Mouse (Mus musculus) heart, postnatal 4 days (tissue): ENCODE measurements at regions not wholly inside any gene's neighbourhood (a gene's known extent, or its start where the extent isn't known, plus 50 kb on each side); places are given as distances from the start of the nearest gene placed in this dataset.

Source experiments
- DNase-seq: peaks from one replicate; pipeline ENCODE4 v3.0.0; 2021

DNA sequence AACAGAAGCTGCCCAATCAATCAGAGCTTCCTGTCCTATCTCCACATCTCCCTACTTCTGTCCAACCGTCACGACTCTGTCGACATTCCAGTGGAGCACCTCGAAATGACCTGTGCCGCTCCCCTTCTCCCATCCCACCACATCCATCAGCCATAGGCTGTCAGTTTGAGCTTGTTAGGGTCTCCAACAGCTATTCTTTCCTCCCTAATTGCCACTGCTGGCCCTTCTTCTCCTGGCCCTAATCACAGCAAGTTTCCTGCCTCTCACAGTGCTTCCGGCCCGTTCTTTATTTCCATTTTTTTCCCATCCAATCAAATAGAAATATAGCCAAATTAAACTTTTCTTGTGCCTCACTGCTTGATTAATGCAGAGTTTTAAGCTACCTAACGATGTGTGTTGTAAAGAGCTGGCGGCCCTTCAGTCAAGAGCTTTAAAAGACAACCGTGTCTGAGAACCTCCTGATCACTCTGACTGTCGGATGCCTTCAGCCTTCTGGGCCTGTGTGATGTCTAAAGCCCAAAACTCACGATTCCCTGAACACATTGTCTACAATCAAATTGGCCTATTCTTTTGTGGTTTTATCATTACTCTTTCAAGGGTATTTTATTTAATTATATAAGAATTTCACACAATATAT lies 270.3 kb downstream of the Tgfb2 start:
- DNase-seq = no peak

DNA sequence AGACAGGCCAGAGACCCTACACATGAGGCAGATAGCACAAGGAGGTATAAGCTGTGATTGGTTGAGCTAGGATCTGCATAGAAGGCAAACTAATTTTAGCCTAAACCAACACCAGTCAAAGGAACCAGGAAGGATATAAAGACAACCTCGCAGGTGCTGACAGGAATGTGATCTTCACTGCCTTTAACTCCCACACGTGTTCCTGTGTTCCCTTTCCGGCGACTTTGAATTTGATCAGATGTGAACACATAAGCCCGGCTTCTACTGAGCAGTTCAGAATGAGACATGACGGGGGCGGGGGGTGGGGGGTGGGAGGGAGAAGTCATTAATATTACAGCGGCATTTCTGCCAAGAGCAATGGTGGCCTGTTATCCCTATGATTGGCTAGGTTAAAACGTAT lies 271.0 kb downstream of the Tgfb2 start:
- DNase-seq = no peak

DNA sequence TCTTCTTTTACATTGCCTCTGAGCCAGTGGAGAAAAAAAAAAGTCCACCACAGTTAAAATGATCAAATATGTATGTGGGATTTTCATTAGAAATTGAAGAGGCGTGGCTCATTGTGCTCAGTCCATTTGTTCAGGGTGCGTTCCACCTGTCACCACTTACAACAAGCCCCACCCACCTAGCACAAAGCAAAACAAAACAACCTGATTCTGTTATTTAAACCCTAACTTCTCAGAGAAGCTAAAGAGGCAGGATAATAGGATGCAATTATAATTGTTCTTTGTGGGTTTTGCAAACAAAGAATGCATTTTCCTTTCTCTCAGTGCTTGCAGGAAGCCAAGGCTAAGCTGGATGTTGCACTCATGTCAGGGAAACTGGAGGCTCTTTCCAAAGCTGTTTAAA lies 271.8 kb downstream of the Tgfb2 start:
- DNase-seq = no peak

DNA sequence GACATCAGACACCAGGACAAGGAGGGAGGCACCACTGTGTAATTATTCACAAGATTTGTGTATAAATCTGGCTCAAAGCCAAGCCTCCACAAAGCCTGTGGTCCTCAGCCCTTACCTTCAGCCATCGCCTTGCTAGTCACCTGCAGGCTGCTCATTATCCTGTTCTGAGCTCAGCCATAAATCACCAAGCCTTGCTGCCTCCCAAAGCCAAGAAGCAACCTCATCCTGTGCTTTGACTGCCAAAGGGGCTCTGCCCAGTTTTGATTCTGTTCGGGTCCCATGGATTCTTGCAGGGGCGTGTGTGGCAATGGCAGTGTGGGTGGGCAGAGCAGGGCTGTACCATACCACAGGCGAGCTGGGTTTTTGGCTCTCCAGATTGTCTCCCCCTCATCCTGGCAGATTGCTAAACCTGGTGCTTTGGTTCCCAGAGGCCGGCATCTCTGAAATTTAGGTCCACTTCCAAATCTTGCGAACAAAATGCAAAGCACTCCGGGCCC lies 272.6 kb downstream of the Tgfb2 start:
- DNase-seq = no peak

DNA sequence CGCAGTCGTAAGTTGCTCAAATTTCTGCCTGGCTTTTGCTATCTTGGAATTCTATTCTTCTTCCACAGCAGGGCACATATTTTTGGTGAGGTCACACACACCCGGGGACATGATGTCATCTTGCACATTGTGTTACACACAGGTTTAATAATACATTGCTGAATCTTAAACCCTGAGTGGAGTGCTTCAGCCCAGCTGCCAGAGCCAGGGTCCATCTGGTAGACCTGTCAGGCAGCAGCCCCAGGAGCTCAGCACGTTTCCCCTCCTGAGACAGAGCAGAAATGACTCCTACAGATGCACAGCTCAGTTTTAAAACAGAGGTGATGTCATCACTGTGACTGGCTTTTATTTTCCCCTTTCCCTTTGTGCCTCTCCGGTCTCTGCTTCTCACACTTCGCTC lies 280.4 kb downstream of the Tgfb2 start:
- DNase-seq = peak; percentile 33

DNA sequence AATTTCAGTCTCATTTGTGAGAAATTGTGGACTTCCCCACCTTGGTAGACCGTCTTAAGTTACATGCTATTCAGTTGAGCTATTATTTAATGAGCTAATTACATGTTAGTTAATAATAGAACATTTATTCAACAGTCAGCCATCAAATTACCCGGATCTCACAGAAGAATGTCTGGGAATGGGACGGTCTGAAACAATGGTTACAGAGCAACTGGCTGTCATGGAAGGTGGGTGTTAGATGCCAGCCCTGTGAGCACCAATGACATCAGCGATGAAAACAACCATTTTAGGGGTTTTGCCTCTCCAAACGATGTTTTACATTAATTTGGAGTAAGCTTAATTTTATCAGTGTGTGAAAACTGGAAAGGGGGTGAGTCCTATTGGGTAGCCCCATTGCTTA lies 281.7 kb downstream of the Tgfb2 start:
- DNase-seq = no peak

DNA sequence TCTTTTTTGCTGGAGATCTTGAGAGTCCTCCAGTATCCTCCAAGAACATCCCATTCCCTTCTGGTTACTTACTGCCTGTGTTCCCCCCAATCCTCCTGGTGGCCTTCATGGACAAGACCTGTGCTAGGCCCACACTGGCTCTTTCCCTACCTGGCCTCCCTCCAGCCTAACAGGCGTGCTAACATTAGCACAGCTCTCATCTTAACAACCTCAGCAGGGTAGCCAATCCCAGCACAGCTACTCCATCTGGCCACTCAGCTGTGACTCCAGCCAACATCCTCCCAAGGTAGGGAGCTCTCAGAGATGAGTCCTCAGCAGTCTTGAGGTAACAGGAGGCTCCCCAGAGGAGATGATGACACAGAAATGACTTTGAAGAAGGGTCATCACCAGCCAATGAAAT lies 288.7 kb downstream of the Tgfb2 start:
- DNase-seq = no peak

DNA sequence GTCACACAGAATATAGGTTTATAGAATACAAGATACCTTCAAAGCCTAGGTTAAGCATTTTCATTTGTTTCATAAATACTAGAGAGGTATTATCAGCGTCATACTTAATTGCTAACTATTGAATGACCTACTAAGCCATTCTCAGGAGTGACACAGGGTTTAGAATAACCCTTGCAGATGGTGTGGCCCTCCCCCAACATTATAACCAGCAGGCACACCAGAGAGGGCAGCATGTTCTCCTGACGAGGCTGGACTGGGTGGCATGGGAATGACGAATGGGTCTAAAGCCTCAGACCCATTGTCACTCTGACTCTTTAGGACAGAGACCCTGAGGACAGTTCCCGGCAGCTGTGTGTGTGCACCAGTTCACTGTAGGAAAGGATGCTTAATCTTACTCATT lies 290.5 kb downstream of the Tgfb2 start:
- no peak for DNase-seq

DNA sequence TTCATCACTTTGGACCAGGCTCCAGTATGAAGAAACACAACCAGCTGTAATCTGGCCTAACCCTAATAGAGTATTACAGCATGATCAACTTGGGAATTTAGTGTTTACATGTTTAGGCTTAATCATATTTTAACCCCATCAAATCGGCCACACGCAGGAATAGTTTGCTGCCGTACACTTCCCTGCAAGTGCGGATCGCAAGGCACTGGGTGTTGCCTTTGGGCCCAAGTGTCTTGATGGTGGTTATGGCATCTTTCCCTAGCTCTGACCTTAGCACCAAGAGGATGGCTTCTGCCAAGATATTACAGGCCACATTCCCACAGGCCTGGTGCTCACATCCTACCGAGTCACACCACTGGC lies 291.9 kb downstream of the Tgfb2 start:
- DNase-seq = no peak

DNA sequence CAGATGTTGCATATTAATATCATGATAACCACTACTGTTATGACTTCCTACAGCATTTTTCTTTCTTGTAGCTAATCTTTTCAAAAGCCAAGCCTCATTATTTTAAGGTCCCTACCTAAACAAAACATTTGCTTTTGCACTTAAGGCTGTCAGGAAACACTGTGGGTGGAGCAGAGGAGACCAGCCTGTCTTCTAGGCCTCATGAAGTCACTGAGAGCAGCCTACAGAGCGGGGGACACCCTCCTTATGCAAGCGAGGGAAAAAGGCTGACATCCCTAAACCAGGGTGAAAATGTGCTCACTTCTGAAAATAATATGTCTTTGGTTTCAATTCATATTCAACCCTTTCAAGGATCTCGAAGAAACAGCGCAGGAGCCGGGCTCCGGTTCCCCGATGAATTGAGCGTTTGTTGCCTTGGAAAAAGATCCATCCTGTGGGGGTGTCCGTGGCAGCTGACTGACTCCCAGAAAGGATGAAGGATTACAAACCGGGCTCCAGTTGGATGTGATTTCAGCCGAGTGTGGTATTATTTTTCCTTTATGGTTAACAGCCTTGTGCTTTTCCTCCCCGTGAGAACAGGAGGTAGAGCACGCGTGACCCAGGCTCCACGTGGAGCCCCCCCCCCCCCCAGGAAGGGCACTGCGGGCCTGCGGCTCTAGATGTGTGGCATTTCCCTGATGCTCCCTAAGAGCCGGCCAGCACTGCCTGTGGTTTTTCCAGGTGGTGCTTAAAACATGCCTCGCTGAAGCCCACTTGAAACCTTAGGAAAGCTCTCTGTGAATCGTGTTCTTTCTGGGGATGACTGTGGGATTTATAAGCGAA lies 292.5 kb downstream of the Tgfb2 start:
- DNase-seq = peak; percentile 25

DNA sequence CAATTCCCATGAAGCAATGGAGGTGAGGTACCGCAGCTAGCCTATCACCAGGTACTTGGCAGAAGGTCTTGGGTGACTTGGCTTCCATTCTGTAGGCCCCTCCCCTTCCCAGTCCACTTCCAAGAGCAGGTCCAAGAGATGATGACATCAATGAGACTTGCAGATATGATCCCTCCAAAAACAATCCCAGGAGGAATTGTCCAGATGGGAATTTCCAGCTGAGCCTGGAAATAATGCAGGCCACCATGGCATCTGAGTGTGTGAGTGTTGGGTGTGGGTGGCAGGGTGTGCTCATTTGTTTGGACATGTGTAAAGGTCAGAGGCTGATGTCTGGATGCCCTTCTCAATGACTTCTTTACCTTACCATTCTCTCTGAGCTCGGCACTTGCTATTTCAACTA lies 293.5 kb downstream of the Tgfb2 start:
- DNase-seq = no peak

DNA sequence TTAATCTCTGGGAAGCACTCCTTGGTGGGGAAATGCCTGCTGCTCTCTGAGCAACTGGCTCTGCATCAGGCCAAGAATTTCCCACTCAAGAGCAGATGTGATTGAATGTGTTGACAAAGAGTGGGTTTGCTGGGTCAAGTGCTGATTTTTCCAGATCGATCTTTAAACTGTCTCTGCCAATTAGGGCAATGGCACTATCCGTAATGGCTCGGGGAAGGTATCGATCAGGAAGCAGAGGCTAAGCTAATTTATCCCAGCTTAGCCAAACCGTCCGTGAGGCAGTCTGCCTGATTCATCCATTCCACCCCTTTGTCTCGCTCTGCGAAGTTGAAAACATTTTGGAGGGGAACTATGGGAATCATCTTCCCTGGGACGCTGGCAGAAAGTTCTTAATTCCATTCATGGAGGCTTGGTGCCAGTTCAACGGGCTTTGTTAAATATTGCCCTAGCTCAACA lies 291.9 kb upstream of the Lyplal1 start:
- no peak for DNase-seq

DNA sequence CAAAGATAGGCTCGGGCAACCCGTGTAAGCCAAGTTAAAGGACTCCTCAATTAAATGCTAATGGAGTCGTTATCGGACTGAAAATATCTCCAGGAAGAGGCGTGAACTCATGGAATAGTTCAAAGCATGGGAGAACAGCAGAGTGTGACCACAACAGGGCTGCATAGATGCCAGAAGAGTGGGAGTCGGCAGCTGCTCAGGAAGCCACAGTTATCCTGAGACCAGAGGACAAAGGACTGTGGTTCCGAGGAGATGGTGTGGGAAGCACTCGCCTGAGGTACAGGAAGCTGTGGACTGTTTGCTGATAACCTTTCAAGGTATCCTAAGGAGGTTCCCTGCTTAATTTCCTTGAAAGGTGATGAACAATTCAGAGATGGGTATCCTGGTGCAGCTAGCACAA lies 290.5 kb upstream of the Lyplal1 start:
- DNase-seq = peak; percentile 38

DNA sequence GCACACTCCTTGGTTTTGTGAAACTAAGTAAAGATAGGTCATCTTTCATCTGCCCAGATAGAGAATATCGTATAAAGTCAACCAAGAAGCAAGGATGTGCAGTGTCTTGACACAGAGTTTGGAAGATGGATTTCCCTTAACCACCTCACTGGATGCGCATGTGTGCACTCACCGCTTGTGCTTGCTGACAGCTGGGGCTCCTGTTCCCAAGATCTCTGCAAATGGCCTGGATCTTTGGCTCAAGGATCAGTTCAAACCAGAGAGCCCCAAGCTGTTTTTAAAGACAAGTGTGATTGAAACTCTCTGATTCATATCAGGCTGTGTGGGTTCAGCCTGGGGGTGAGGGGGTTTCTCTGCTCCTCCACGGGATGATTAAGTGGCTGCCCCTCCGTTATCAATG lies 288.6 kb upstream of the Lyplal1 start:
- no peak for DNase-seq

DNA sequence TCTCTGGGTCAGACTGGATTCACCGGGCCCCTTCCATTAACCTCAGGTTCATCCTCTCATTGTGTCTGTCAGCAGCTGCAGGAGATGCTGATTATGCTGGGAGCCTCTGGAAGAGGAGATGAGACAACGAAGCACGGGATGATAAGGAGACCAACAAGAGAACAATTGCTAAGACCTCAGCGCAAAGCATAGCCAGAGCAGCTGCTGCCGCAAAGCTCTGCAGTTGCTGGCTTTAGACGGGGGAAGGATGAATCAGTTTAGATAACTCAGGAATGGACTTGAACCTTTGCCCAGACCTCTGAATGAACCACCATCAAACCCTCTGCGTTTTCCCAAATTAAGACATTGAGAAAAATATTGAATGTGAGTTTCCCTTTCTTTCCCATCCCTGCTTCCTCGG lies 282.7 kb upstream of the Lyplal1 start:
- peak; percentile 48 for DNase-seq

DNA sequence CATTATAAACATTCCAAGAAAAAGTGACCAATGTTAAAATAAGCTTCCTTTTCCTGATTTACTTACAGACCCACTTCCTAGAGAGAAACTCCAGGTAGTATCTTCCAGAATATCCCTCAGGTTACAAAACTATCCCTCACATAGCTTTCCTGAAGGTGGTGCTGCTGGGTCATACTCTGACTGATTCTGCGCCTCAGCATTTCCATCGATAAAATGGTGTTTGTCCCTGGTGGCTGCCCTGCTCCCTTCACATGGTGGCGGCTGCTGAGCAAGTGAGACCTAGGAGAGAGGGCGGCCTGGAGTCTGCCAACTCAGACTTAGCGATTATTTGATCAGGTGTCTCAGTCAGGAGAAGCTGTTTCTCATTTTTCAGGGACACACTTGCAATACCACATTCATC lies 275.9 kb upstream of the Lyplal1 start:
- DNase-seq = peak; percentile 24

DNA sequence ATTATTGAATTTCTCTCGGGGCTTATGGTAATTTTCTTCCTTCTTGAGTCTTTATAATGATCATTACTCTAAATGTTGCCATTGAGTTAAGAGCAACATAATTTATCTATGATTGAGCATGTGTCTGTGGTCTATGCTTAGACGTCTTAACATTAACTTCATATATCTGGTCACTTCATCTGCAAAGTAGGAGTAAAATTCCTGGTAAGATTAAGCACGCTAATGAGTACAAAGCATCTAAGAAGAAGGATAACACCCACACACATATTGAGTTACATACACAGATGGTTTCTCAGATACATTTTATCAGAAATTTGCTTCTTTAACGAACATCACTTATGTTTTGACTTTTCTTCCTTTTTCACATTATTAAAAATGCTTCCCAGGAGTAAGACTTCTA lies 267.3 kb upstream of the Lyplal1 start:
- no peak for DNase-seq

DNA sequence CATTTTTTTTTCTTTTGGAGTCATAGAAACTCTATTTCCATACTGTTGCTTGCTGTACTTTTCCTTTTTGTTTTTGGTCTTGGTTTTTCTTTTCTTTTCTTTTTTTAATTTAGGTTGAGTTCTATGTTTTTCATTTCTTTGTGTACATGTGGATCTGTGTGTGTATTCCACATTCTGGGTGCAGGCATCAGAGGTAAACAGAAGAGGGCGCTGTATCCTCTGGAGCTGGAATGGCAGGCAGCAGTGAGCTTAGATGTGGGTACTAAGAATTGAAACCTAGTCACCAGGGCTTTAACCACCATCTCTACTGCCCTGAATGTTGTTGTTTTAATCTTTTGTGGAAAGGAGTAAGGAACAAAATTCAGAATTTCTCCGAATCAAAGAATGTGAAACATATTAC lies 266.3 kb upstream of the Lyplal1 start:
- DNase-seq = no peak

DNA sequence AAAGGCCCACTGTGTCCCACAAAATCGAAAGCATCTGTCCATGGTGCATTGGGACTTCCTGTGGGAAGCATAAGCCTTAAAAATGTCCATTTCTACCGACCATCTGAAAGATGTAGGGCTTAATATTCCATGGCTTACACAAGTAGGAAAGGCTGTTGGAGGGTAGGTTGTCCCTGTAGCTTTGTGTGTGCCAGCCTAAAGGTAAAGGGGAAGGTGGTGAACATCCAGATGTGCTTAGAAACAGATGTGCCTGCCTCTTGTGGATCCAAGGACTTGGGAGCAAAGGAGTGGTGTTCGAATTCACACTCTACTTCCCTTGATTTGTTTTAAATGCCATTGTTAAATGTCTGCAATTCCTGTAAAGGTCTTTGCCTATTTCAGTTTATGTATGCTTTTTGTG lies 265.9 kb upstream of the Lyplal1 start:
- DNase-seq = no peak

DNA sequence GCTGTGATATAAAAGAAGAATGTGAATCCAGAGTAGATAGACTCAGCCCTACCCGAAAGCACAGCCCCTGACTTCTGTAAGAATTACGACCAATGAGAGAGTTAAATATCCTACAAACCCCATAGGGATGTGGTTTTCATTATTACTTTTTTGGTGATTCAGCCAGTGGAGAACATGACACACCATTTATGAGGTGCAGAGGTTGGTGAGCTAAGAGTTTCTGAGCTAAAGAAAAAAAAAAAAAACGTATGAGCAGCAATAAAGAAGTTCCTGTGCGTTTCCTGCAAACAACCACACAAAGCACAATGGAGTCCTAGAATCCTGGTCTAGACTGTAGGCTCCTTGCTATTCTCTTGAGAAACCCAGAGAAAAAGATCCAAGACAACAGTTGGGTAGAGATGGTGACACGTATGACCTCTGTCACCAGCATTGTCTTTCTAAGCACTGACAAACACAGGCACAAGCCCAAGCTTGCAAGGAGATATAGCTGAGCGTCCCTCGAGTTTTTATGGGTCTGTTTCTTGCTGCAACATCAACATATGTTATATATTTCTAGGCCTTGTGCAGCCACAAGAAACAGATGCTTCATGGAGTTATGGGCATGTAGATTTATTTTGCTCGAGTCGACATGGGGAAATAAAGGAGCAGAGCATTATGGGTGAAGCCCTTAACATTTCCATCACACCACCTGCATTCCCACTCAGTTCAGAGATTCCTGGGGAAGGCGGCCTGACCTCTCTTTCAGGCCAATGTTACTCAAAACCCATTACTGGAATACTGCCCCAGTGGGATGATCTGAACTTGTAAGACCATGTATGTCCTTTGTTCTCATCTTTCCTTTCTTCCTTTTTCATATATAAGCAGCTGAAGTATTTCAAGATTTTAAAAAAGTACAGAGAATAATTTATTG lies 263.1 kb upstream of the Lyplal1 start:
- DNase-seq = no peak

DNA sequence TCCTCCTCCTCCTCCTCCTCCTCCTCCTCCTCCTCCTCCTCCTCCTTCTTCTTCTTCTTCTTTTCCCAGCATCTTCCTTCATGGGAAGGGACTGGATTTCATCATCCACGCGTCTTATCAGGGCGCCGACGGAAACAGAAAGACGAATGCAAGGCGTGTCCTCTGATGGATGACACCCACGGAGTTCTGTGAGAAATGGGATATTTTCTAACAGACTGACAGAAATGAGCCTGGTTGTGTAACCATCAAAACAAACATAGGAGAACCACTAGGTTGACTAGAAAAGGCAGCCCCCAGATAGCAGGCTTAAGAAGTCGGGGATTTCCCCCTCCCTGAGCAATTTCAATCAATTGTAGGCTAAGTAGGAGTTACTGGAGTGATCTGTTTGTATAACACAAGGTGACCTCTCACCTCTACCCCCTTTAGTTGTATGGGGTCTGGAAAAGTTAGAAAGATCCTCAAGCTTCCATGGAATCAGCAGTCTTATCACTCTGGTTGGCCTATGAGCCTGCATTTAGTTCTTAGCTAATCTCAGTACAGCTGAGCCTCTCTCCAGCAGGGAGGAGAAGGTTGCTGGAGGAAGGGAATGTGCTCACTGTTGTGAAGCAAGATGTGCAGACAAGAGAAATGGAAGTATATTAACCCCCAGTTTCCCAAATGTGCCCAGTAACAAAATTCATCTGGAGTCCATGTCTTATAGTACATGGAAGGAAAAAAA lies 260.0 kb upstream of the Lyplal1 start:
- DNase-seq = no peak

DNA sequence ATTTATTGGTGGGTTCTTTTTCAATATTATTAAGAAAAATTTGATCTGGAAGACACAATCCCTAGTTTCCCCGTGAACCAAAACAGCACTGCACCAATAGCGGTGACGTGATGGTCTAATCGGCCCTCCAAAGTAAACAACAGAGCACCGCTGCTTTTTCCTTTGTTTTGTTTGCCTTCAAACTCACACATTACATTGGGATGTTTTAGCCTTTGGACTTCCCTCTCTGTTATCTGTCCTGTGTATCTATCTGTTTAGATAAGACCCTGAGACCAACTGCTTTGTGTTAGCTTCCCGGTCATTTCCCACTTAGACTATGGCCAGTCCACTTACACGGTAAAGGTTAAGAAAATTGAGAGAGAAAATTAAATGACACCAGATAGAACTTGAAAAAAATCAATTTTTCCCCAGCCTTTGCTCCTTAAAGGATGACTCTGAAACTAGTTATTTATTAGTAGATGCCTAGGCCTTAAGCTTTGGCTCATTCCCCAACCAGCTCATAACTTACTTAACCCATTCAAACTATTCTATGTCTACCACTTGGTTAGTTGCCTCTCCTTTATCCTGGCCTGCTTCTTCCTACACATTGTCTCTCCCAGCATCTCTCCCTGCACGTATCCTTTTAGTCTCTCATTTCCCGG lies 257.0 kb upstream of the Lyplal1 start:
- no peak for DNase-seq
